Mouse (Mus musculus): Measurements from ENCODE around the gene Tnr.

DNA sequence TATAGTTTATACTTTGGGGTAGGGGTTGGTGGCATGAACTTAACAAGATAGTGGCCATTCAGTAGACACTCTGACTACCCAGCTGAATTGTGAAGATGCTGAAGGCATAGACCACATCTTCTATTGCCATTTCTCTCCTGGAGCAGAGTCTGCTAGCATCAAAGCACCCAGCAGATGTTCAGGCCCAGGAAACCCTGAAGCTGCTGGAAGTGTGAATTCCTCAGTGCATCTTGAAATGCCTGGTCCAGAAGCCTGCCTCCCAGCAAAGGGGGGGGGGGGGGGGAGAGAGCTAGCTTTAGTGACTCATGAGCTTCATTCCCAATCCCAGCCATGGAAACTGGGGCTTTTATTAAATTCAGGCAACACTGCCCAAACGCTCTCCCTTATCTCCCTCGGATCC, 65.2 kb downstream of the Tnr start:
- TF ChIP-seq ZNF384 (IDR thresholded peaks at IDR 0.05; ENCODE audit: low read depth, low read length): no peak
- TF ChIP-seq POLR2A (IDR thresholded peaks at IDR 0.05; ENCODE audit: low read depth, low read length): no peak
- no peak for TF ChIP-seq ETS1 (conservative IDR thresholded peaks at IDR 0.05; ENCODE audit: low read depth, low read length)
- TF ChIP-seq CTCF (conservative IDR thresholded peaks at IDR 0.05 in 1 of 2, IDR thresholded peaks at IDR 0.05 in 1 of 2; ENCODE audit: low read depth in 2 of 2, low read length in 2 of 2): no peak
- TF ChIP-seq MAZ (IDR thresholded peaks at IDR 0.05; ENCODE audit: low read depth, low read length): no peak
- no peak for TF ChIP-seq EP300 (IDR thresholded peaks at IDR 0.05; ENCODE audit: low read length)

All from CH12.LX (cell line).